Mouse (Mus musculus): ENCODE data around the gene Yes1.
"Not testable (repeated sequence)": the region's sequence is repeated elsewhere in the genome, so short reads cannot be mapped to it uniquely, and the experiment has no call there.

Gene Yes1

DNA sequence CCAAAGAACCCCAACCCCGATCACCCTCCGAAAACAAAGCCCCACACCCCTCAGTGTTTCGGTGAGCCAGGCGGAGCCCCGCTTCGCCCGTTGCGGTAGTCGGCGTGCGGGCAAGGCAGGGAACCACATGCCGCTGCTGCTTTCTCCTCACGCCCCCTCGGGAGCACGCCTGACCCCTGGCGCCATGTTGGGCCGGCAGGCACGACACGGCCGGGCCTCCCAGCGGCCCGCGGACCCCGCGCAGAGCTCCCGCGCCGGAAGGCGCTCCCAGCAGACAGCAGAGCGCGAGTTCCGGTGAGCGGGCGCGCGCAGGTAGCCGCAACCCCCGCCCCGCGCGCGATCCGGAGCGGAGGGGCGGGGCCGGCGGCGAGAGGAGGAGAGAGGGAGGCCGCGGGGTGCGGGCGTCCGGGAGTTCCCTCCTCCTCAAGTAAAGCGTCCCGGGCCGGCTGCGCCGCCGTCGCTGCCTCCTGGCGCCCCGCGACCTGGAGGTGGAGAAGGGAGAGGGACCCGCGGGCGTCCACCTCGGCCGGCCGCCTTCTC lies at the start of gene Yes1:
TSS of gene Yes1 (plus strand) at position 371 of the 540 bp plus-strand sequence.
- DNase-seq (ENCODE audit: low spot score) = peak; percentile 90

DNA sequence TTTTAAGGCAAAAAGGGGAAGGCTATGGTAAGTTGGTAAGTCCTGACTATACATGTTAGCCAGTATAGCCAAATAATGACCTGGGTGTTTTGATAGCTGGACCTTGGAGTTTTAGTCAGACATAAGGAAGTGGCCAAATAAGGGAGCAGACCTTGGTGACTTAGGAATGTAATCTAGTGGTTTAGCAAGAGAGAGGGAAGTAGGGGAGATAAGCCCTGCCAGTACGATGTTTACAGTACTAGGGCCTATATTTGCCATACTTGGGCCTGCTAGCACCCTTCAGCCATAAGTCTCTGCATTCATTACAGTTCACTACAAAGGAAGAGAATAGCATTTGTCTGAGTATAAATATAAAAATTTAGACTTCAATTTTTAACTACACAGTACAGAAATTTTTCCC lies 46.3 kb upstream of the Yes1 start:
- DNase-seq (ENCODE audit: low spot score) = no peak

- DNase-seq (ENCODE audit: low spot score) = no peak
Observed at GRCm38 (mm10) chr5:32571802-32572201, 39.2 kb upstream of the Yes1 start.

- DNase-seq (ENCODE audit: low spot score) = peak; percentile 42
Observed at GRCm38 (mm10) chr5:32588136-32588535, 22.8 kb upstream of the Yes1 start.

GRCm38 (mm10) chr5:32593793-32594192 lies 17.2 kb upstream of the Yes1 start:
- no peak for DNase-seq (ENCODE audit: low spot score)

DNA sequence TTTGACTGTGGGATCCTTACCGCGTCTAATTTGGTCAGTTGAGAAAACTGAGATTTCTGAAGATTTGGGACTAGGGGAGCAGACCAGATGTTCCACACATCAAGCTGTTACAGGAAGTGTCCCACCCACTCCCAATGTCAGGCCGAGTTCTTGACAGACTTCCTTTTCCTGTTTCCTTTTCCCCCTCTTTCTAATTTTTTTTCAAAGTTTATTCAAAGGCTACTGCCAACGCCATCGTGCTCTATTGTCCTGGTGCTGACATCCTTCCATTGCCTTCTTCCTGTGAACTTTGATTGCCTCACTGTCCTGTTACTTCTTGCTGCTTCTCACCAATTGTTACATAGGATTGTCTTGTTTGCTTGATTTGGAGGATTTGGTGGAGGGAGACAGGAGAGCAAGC lies 16.6 kb upstream of the Yes1 start:
- DNase-seq (ENCODE audit: low spot score) = no peak

- no peak for DNase-seq (ENCODE audit: low spot score)
Observed at GRCm38 (mm10) chr5:32605911-32606310, 5.1 kb upstream of the Yes1 start.

DNA sequence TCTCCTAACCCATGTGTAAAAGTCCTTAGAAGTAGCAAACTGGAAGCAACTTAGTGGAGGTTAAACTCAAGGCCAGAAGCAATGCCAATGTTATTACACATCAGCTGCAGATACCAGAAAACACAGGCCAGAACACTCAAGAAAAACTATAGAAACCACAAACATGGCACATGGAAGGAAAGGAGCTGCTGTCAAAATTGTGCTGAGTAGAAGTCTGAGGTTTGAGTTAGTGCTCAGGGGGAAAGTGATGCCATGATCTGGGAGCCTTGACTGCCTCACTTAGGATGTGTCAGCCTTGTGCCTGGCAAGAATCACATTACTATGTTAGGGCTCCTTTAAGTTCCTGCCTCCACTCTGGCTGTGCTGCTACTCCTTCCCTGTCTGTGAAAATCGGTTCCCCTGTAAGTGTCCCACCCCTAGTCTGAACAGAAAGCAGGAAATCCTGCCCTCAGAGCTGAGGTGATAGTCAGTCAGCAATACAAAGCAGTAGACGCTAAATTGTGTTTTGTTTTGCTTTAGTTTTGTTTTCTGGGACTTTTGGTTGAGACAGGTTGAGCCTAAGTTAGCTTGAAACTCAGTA lies 3.1 kb upstream of the Yes1 start:
- DNase-seq (ENCODE audit: low spot score) = no peak

GRCm38 (mm10) chr5:32608516-32608915 lies 2.5 kb upstream of the Yes1 start:
- no peak for DNase-seq (ENCODE audit: low spot score)

DNA sequence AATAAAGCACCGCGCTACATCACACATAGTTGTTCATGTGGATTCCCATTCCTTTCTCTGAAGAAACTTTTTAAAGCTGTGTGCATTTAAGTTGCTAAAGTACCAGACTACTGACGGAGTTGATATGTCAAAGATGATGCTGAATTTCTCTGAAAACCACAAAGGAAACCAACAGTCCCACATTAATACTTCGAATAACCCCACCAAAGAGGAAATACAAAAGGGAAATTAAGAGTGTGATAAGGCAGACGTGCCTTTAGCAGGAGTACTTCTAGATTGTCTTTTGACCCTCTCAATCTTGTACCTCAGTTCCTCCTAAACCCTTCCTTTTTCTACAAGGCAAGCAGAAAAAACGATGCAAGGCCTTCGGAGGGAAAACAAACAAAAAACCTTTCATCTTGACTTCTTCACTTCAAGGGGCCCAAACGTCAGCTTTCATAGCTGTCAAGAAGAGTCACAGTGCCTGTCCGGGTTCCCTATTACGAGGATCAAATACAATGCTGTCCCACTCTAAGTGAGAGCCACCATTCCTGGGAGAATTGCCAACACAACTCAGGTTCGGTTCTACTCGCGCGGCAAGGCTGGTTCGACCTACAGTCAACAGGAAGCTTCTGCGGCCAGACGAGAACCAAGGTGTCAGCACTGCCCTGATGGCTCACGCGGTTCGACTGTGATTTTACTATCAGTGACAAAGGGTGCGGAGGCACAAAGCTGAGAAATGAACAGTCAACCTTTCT lies 739 bp upstream of the Yes1 start:
- DNase-seq (ENCODE audit: low spot score) = no peak

DNA sequence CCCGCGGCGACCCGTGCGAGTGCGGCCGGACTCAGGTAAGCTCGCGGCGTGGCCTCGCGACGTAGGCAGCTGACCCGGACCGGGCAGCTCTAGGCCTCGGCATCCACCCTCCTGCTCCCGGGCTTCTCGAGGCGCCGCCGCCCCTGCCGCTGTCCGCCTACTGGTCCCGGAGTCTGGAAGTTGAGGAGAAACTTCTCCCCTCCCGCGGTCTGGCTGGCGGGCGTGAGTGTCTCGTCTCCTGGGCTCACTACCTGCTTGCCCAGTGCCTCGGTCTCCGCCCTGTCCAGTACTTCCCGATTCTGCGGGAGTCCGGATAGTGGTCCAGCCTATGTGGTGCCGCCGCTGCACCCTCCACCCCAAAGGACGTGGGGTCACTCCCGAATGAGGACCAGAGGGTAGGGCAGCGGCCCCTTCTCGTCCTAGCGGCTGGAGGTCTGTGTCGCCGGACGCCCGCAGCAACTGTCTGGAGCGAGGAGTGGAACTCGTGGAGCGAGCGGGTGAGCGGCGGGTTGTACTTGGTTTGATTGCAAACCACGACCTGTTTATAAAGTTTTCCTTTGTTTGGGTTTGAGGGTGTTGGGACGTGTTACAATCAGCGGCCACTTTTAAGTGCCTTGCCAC lies 480 bp downstream of the Yes1 start:
- no peak for DNase-seq (ENCODE audit: low spot score)

GRCm38 (mm10) chr5:32614291-32614690 lies 3.3 kb downstream of the Yes1 start:
- no peak for DNase-seq (ENCODE audit: low spot score)

DNA sequence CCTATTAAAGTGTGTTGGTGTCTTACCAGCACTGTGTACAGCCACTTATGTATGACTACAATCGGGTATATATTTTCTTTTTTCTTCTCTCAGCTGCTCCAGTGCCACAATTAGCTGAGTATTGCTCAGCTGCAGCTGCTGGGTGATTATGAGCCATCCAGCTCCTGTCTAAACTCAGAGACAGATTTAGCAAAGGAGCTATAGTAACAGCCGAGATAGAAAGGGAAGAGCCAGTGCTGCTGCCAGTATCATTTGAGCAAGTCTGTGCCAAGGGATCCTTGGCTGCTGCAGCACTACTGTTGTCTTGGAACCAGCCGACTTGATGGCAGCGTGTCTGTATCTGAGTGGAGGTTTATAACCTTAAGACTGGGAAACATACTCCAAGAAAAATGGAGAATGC lies 3.7 kb downstream of the Yes1 start:
- no peak for DNase-seq (ENCODE audit: low spot score)

GRCm38 (mm10) chr5:32616489-32616888 lies 5.5 kb downstream of the Yes1 start:
- DNase-seq (ENCODE audit: low spot score) = not testable (repeated sequence)

- no peak for DNase-seq (ENCODE audit: low spot score)
Observed at GRCm38 (mm10) chr5:32617851-32618250, 6.9 kb downstream of the Yes1 start.

- no peak for DNase-seq (ENCODE audit: low spot score)
Observed at GRCm38 (mm10) chr5:32623649-32624048, 12.7 kb downstream of the Yes1 start.

- no peak for DNase-seq (ENCODE audit: low spot score)
Observed at GRCm38 (mm10) chr5:32624777-32625176, 13.8 kb downstream of the Yes1 start.

DNA sequence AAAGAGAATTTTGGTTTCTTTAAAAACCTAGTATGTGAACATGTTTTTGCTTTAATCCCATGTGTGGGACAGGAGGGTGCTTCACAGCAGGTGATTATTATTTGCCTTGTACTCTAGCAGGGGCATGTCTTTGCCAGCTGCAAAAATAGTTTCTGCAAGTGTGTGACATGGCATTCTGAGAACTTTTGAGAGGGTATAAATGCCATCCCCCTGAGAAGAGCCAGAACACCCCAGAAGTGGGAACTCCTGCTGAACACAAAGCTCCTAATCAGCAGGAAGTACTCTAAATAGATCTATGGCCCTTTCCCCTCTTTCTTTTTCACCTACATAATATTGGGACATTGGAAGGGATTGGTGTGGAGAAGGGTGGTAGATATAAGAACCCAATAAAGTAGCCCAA lies 22.2 kb downstream of the Yes1 start:
- DNase-seq (ENCODE audit: low spot score) = no peak

DNA sequence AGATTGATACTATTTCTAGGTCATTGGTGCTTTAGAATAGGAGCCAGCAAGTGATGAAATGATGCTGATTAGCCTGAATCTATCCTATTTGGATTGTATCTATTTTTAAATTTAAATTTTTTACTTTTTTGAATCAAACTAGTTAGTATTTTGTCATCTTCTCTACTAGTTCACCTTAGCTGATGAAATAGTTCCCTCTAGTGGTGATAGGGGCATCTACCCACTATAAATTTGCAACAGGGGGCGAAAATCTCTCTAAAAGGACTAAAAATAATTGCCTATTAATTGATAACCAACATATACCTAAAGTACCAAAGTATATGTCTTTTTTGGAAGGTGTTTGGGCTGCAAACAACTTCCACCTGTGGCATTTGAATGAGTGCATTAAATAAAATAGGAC lies 46.4 kb downstream of the Yes1 start:
- no peak for DNase-seq (ENCODE audit: low spot score)

DNA sequence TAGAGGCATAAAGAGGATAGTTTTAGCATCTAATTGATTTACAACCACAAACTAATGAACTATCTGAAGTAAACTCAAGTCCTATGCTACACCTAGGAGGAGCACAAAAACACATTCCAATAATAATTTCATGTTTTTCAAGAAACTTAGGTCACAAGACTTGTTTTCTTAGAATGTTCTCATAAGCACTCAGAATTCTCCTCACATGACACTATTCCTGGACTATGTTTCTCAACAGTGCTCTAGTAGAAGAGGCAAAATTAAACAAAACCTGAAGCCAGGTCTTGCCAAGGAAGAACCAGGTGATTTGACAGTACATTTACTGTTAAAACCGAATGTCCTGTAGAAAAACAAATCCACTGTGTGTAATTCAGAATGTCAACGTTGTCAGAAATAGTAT lies 71.5 kb downstream of the Yes1 start:
- no peak for DNase-seq (ENCODE audit: low spot score)

DNA sequence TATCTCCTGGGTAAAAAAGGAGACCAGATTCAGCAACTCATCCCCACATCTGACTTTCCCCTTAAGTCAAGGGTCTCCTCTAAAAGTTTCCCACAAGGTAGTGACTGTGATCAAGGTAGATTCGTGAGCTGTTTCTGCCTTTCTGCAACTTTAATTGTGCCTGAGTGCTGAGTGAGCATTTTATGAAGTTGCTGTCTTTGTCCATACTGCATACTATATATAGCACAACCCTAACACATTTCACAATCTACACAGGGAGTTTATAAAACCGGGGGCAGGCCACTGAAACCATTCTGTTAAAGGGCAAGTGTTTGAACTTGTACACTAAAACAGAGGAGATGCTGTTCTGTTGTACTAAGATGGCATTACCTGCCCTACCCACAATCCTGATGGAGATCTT lies 82.4 kb downstream of the Yes1 start:
- DNase-seq (ENCODE audit: low spot score) = no peak

GRCm38 (mm10) chr5:32697208-32697867 lies 86.4 kb downstream of the Yes1 start:
- DNase-seq (ENCODE audit: low spot score) = no peak
